Mouse (Mus musculus) liver, embryonic 14.5 days (tissue): ENCODE measurements around the gene Acp5.

ENCODE experiments used
- CTCF ChIP-seq: IDR thresholded peaks from 2 replicates; pipeline ENCODE4 v1.5.1; 2016; ENCODE audit warnings: antibody characterized with exemption, low read depth, control low read depth
- EP300 ChIP-seq: IDR thresholded peaks from 2 replicates; pipeline ENCODE4 v1.6.1; 2016; ENCODE audit warnings: antibody characterized with exemption, low read depth

GRCm38 (mm10) chr9:22089281-22089680 lies 46.2 kb downstream of the Acp5 start:
- TF ChIP-seq CTCF: 0 out of 2 replicates have a peak, but pooled peaks have one; percentile 8
- TF ChIP-seq EP300: no peak
